Mouse (Mus musculus) thymus, adult 2 months (tissue): ENCODE measurements around the gene Rad51b. TPM values are rescaled to one million over a fixed set of nuclear protein-coding genes. Genes with fewer than 3 reads are reported as not detected.

Source experiments
- DNase-seq: peaks from one replicate; pipeline ENCODE4 v3.0.0; 2021
- H3K27ac ChIP-seq: fragments of 200-500 bp; 2 replicates; pipeline ENCODE4 v1.5.1; 2012; ENCODE audit warnings: low read length, control low read depth; ENCODE audit not compliant: control insufficient read depth, insufficient read depth
- H3K27me3 ChIP-seq: fragments of 200-500 bp; 2 replicates; pipeline ENCODE4 v1.6.1; 2012; ENCODE audit warnings: mild to moderate bottlenecking, low read length, moderate library complexity, mixed read lengths; ENCODE audit not compliant: control insufficient read depth, insufficient read depth
- H3K36me3 ChIP-seq: fragments of 200-500 bp; 2 replicates; pipeline ENCODE4 v1.6.1; 2012; ENCODE audit warnings: mild to moderate bottlenecking, low read length, moderate library complexity; ENCODE audit not compliant: control insufficient read depth, insufficient read depth
- H3K4me1 ChIP-seq: fragments of 200-500 bp; replicated peaks from 2 replicates; pipeline ENCODE4 v1.6.1; 2012; ENCODE audit warnings: low read length; ENCODE audit not compliant: control insufficient read depth, insufficient read depth
- H3K4me3 ChIP-seq: fragments of 200-500 bp; 2 replicates; pipeline ENCODE4 v1.5.1; 2012; ENCODE audit warnings: mild to moderate bottlenecking, low read length, control low read depth, moderate library complexity; ENCODE audit not compliant: control insufficient read depth, insufficient read depth
- CTCF ChIP-seq: fragments of 200-500 bp; IDR thresholded peaks from 2 replicates; pipeline ENCODE4 v1.5.1; 2012; ENCODE audit warnings: mild to moderate bottlenecking, control low read depth, low read length, moderate library complexity, borderline replicate concordance; ENCODE audit not compliant: control insufficient read depth, poor library complexity, insufficient read depth; ENCODE audit errors: extremely low read depth
- POLR2A ChIP-seq: fragments of 200-500 bp; IDR thresholded peaks from 2 replicates; pipeline ENCODE4 v1.6.1; 2012; ENCODE audit warnings: mild to moderate bottlenecking, low read length, control low read depth, moderate library complexity; ENCODE audit not compliant: control insufficient read depth, poor library complexity, insufficient read depth; ENCODE audit errors: extremely low read depth
- WGBS: fragments of 180-500 bp; shearing (Covaris S2); methylation state at CpG from one replicate; pipeline ENCODE4 v1.1.7; 2018; 5-methylcytosine and 5-hydroxymethylcytosine counted together
- polyA plus RNA-seq: library from polyadenylated mRNA; depleted of rRNA; stranded (reverse); fragments of >200 nt; gene quantifications from 2 replicates; pipeline ENCODE4 v1.2.3, GENCODE M21; 2012

Gene Rad51b
- polyA plus RNA-seq, 1 experiment, result 1.1 TPM

- H3K27me3 ChIP-seq, result no peaks in the 10 kb centered on the region
- no peak overlapping the region for H3K4me3 ChIP-seq
- no peak for DNase-seq
- TF ChIP-seq POLR2A (no peak), CTCF (no peak)
- WGBS, result 92% methylated on average over 2 of the region's 2 CpGs
- no peak overlapping the region for H3K27ac ChIP-seq
- no peaks in the 10 kb centered on the region for H3K36me3 ChIP-seq
- H3K4me1 ChIP-seq, result peaks cover 2% of the 10 kb centered on the region; the same call in 1 of the 2 replicates
These were observed 317.5 kb downstream of the Rad51b start for GRCm38 (mm10) chr12:79614583-79614953.

GRCm38 (mm10) chr12:79615717-79616316 is 318.7 kb downstream of the Rad51b start:
- no peak for DNase-seq
- no peaks in the 10 kb centered on the region for H3K27me3 ChIP-seq
- 93% methylated on average over 5 of the region's 5 CpGs for WGBS
- TF ChIP-seq POLR2A (no peak), CTCF (no peak)
- peaks cover 2% of the 10 kb centered on the region; the same call in 1 of the 2 replicates for H3K4me1 ChIP-seq
- H3K4me3 ChIP-seq, result no peak overlapping the region
- no peaks in the 10 kb centered on the region for H3K36me3 ChIP-seq
- no peak overlapping the region for H3K27ac ChIP-seq

GRCm38 (mm10) chr12:79619009-79619408 is 321.9 kb downstream of the Rad51b start:
- Histone ChIP-seq H3K27me3 (no peaks in the 10 kb centered on the region), H3K36me3 (no peaks in the 10 kb centered on the region), H3K27ac (no peak overlapping the region), H3K4me3 (no peak overlapping the region), H3K4me1 (peaks cover 7% of the 10 kb centered on the region)
- 97% methylated on average over 1 of the region's 1 CpGs for WGBS
- no peak for TF ChIP-seq POLR2A
- no peak for TF ChIP-seq CTCF
- DNase-seq, result no peak

- Histone ChIP-seq H3K4me1 (peaks cover 10% of the 10 kb centered on the region), H3K27ac (no peak overlapping the region), H3K4me3 (no peak overlapping the region), H3K36me3 (no peaks in the 10 kb centered on the region), H3K27me3 (no peaks in the 10 kb centered on the region)
- DNase-seq, result no peak
- 93% methylated on average over 5 of the region's 5 CpGs for WGBS
- no peak for TF ChIP-seq CTCF
These were observed 323.6 kb downstream of the Rad51b start for GRCm38 (mm10) chr12:79620693-79621092.

- TF ChIP-seq POLR2A (no peak), CTCF (no peak)
- Histone ChIP-seq H3K27ac (0 out of 2 replicates have a peak overlapping the region, but pooled peaks have one; percentile 10), H3K4me3 (no peak overlapping the region), H3K4me1 (peaks cover 22% of the 10 kb centered on the region), H3K36me3 (no peaks in the 10 kb centered on the region), H3K27me3 (no peaks in the 10 kb centered on the region)
- WGBS, result 83% methylated on average over 1 of the region's 1 CpGs
- DNase-seq, result no peak
These were observed 326.2 kb downstream of the Rad51b start for GRCm38 (mm10) chr12:79623308-79623707.

- no peak overlapping the region for H3K4me3 ChIP-seq
- no peak for DNase-seq
- H3K27me3 ChIP-seq, result no peaks in the 10 kb centered on the region
- H3K4me1 ChIP-seq, result peaks cover 22% of the 10 kb centered on the region
- H3K36me3 ChIP-seq, result no peaks in the 10 kb centered on the region
- WGBS, result 29% methylated on average over 7 of the region's 7 CpGs
- H3K27ac ChIP-seq, result peak overlapping the region; percentile 62
- TF ChIP-seq POLR2A (no peak), CTCF (no peak)
These were observed 328.8 kb downstream of the Rad51b start for GRCm38 (mm10) chr12:79625699-79626554.
